Comparison of ENCODE assay signal across 11 mouse cellular contexts in the genomic region with DNA sequence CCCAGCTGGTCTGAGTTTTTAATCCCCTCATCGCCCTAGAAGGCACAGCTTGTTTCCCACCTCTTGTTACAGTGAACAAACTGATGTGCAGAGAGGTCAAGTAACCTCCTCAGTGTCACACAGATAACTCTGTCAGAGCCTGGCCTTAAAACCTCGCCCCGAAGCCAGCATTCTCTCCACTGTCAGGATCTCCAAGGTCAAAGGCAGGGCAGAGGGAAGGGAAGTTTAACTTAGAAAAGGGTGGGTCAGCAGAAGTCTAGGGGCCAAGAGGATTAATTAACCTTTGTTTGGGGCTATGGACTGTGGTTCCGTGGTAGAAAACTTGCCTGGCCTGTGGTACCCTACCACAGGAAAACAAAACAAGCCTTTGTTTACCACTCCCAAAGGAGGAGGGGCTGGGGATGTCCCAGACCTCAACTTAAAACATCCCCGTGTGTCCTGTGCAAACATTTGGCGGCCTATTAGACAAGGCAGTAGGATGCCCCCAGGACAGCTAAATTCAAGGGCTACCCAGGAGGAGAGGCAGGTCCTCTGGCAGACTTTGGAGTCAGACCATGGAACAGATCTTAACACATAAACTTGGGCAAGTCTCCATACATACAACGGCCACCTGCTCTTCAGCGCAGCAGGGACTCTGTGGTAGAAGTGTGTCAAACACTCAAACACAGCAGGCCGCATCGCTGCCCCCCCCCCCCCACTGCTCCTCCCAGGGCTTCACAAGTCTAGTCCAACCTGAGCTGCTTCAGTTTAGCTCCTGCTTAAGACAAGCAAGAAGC. TPM values are rescaled to one million over a fixed set of nuclear protein-coding genes. Genes with fewer than 3 reads are reported as not detected.
DNase-seq lines count a peak whose midpoint lies in the region; ATAC-seq and TF ChIP-seq lines count a peak whose summit lies in the region.
"Had no signal": no experiment of that assay in that cellular context is flagged by ENCODE, and none has a peak within 500 bp of the region (broad histone marks: within the 10 kb centered on the region; RNA-seq: fewer than 3 reads in every experiment).

No protein-coding gene starts in this region.

- no peak for TF ChIP-seq CTCF in liver, embryonic 14.5 days (IDR thresholded peaks at IDR 0.05; ENCODE audit: low read depth)

- TF ChIP-seq EP300 in liver, embryonic 14.5 days (IDR thresholded peaks at IDR 0.05; ENCODE audit: low read depth) = no peak

- H3K36me3 ChIP-seq in intestine, embryonic 16.5 days (ENCODE audit: control insufficient read depth, insufficient read depth, low read length) = 0 out of 2 replicates have a peak, but pooled peaks cover 2% of the 10 kb centered on the region
- H3K36me3 ChIP-seq in intestine, embryonic 15.5 days = peaks cover under 1% of the 10 kb centered on the region; the same call in 1 of the 2 replicates
- H3K36me3 ChIP-seq in ES-E14 (ENCODE audit: control insufficient read depth, insufficient read depth, low read length, poor library complexity, severe bottlenecking) = peaks cover 21% of the 10 kb centered on the region
- no peaks in the 10 kb centered on the region for H3K36me3 ChIP-seq in liver, embryonic 14.5 days (replicated peaks; ENCODE audit: control insufficient read depth, insufficient read depth, low read depth)
- H3K36me3 ChIP-seq: hindbrain, embryonic 13.5 days had no signal

- 44% methylated on average over 9 of the region's 10 CpGs for WGBS in intestine, embryonic 16.5 days
- 40% methylated on average over 10 of the region's 10 CpGs for WGBS in intestine, embryonic 15.5 days
- WGBS in liver, embryonic 14.5 days (ENCODE audit: insufficient replicate concordance) = 52% methylated on average over 10 of the region's 10 CpGs

- in situ Hi-C loops in ES-E14 (cut with MboI; ENCODE audit: low sequenced_read_pairs in 2 of 2, unreplicated experiment in 2 of 2) = no loop called here

- no peak for ATAC-seq in intestine, embryonic 16.5 days
- ATAC-seq in intestine, embryonic 15.5 days = no peak
- no peak for ATAC-seq in liver, embryonic 14.5 days (ENCODE audit: insufficient read depth)

- DNase-seq in ES-E14 (ENCODE audit: low read depth, low spot score) = no peak
- DNase-seq in liver, embryonic 14.5 days (ENCODE audit: low read depth in 3 of 3, low spot score in 3 of 3) = no peak
- DNase-seq in right cerebral cortex, postnatal 10 days (ENCODE audit: low spot score in 2 of 2) = no peak
- DNase-seq in urinary bladder, postnatal 36 days (ENCODE audit: low spot score in 2 of 2) = no peak
- no peak for DNase-seq in B cell, adult 2 months
- DNase-seq: right cerebral cortex, adult 18-20 months had no signal

- 0 out of 2 replicates have a peak overlapping the region, but pooled peaks have one; percentile 33 for H3K9ac ChIP-seq in intestine, embryonic 16.5 days (ENCODE audit: low read depth, low read length)
- H3K9ac ChIP-seq in intestine, embryonic 15.5 days = no peak overlapping the region
- H3K9ac ChIP-seq in ES-E14 (ENCODE audit: insufficient read depth, low read depth, low read length, poor library complexity, severe bottlenecking) = peak overlapping the region; percentile 80
- no peak overlapping the region for H3K9ac ChIP-seq in liver, embryonic 14.5 days (replicated peaks)
- H3K9ac ChIP-seq: hindbrain, embryonic 13.5 days had no signal

- H3K4me2 ChIP-seq in intestine, embryonic 16.5 days (ENCODE audit: low read depth, low read length) = no peak overlapping the region
- no peak overlapping the region for H3K4me2 ChIP-seq in intestine, embryonic 15.5 days (replicated peaks)
- H3K4me2 ChIP-seq in liver, embryonic 14.5 days (ENCODE audit: low read depth) = 0 out of 2 replicates have a peak overlapping the region, but pooled peaks have one; percentile 4
- H3K4me2 ChIP-seq: hindbrain, embryonic 13.5 days had no signal

- no peak overlapping the region for H3K4me3 ChIP-seq in intestine, embryonic 16.5 days (ENCODE audit: low read length)
- H3K4me3 ChIP-seq in intestine, embryonic 15.5 days (replicated peaks) = no peak overlapping the region
- H3K4me3 ChIP-seq in ES-E14 (ENCODE audit: insufficient read depth in 1 of 2, low read depth in 1 of 2, low read length in 2 of 2, poor library complexity in 1 of 2, severe bottlenecking in 1 of 2) = peak overlapping the region; percentile 73 to 79; a peak in 3 of 4 replicates
- no peak overlapping the region for H3K4me3 ChIP-seq in brown adipose tissue, adult 24 weeks (ENCODE audit: insufficient read depth, low read depth, low read length)
- H3K4me3 ChIP-seq in liver, embryonic 14.5 days (ENCODE audit: insufficient read depth in 1 of 2, low read depth in 2 of 2, low read length in 2 of 2) = no peak overlapping the region
- H3K4me3 ChIP-seq: erythroblast, embryonic 14.5 days; hindbrain, embryonic 13.5 days had no signal

- H3K9me3 ChIP-seq in intestine, embryonic 16.5 days (ENCODE audit: control insufficient read depth, low read length) = no peaks in the 10 kb centered on the region
- H3K9me3 ChIP-seq in intestine, embryonic 15.5 days = no peaks in the 10 kb centered on the region
- H3K9me3 ChIP-seq in ES-E14 (ENCODE audit: control insufficient read depth, insufficient read depth, low read depth, low read length) = no peaks in the 10 kb centered on the region
- no peaks in the 10 kb centered on the region for H3K9me3 ChIP-seq in liver, embryonic 14.5 days (ENCODE audit: control insufficient read depth, low read length)
- H3K9me3 ChIP-seq: hindbrain, embryonic 13.5 days had no signal

- H3K27ac ChIP-seq in intestine, embryonic 16.5 days (ENCODE audit: low read length) = no peak overlapping the region
- H3K27ac ChIP-seq in intestine, embryonic 15.5 days = no peak overlapping the region
- peak overlapping the region; percentile 98 for H3K27ac ChIP-seq in ES-E14 (ENCODE audit: insufficient read depth, low read depth, low read length, poor library complexity, severe bottlenecking)
- peak overlapping the region; percentile 35 for H3K27ac ChIP-seq in brown adipose tissue, adult 24 weeks (replicated peaks; ENCODE audit: low read depth, low read length)
- no peak overlapping the region for H3K27ac ChIP-seq in liver, embryonic 14.5 days
- H3K27ac ChIP-seq: hindbrain, embryonic 13.5 days had no signal

- peaks cover 26% of the 10 kb centered on the region for H3K4me1 ChIP-seq in intestine, embryonic 16.5 days (ENCODE audit: control insufficient read depth, insufficient read depth, low read length)
- H3K4me1 ChIP-seq in intestine, embryonic 15.5 days (replicated peaks) = peaks cover 25% of the 10 kb centered on the region
- H3K4me1 ChIP-seq in ES-E14 (ENCODE audit: control insufficient read depth in 2 of 2, insufficient read depth in 2 of 2, low read length in 2 of 2, poor library complexity in 1 of 2) = peaks cover 13 to 16% of the 10 kb centered on the region in 2 experiments
- H3K4me1 ChIP-seq in brown adipose tissue, adult 24 weeks (ENCODE audit: control insufficient read depth, insufficient read depth, insufficient read length, low read length) = peaks cover 7% of the 10 kb centered on the region
- H3K4me1 ChIP-seq in liver, embryonic 14.5 days (replicated peaks; ENCODE audit: control insufficient read depth in 2 of 2, insufficient read depth in 2 of 2, low read length in 1 of 2) = peaks cover 21 to 39% of the 10 kb centered on the region in 2 experiments

- no peaks in the 10 kb centered on the region for H3K27me3 ChIP-seq in intestine, embryonic 16.5 days (replicated peaks; ENCODE audit: control insufficient read depth, insufficient read depth, low read length)
- H3K27me3 ChIP-seq in intestine, embryonic 15.5 days (replicated peaks) = no peaks in the 10 kb centered on the region
- H3K27me3 ChIP-seq in liver, embryonic 14.5 days (ENCODE audit: control insufficient read depth, insufficient read depth, low read length) = no peaks in the 10 kb centered on the region
- H3K27me3 ChIP-seq: hindbrain, embryonic 13.5 days had no signal

RNA-seq across cellular contexts. Expression of gene Agtrap, which starts 2.5 kb away (rescaled TPM):
- 19.6 and 22.2 TPM in 2 replicates for polyA plus RNA-seq in intestine, embryonic 16.5 days (2015; fragmentation: Nextera tagmentation; extraction: Ambion mirVana)
- polyA plus RNA-seq in intestine, embryonic 15.5 days (2015; fragmentation: Nextera tagmentation; extraction: Ambion mirVana) = 15.1 and 16.7 TPM in 2 replicates
- total RNA-seq in ES-E14 (2012; rRNA removed) = 122 and 158 TPM in 2 replicates
- 8.1 and 8.2 TPM in 2 replicates for polyA plus RNA-seq in brown adipose tissue, adult 24 weeks (2012; ENCODE audit: insufficient read depth, insufficient read length, missing spikeins)
- 4.0 and 4.1 TPM in 2 replicates for polyA plus RNA-seq in liver, embryonic 14.5 days (2012; rRNA removed)
- 8.2 and 9.9 TPM in 2 replicates for polyA plus RNA-seq in liver, embryonic 14.5 days (2014; fragmentation: Nextera tagmentation; extraction: Ambion mirVana)

RNA-seq across cellular contexts. Expression of gene Mad2l2, which starts 44.9 kb away (rescaled TPM):
- polyA plus RNA-seq in intestine, embryonic 16.5 days (2015; fragmentation: Nextera tagmentation; extraction: Ambion mirVana) = 29.3 and 30.1 TPM in 2 replicates
- polyA plus RNA-seq in intestine, embryonic 15.5 days (2015; fragmentation: Nextera tagmentation; extraction: Ambion mirVana) = 32.9 and 33.9 TPM in 2 replicates
- 34.0 and 54.5 TPM in 2 replicates for total RNA-seq in ES-E14 (2012; rRNA removed)
- polyA plus RNA-seq in brown adipose tissue, adult 24 weeks (2012; ENCODE audit: insufficient read depth, insufficient read length, missing spikeins) = 21.6 and 26.2 TPM in 2 replicates
- polyA plus RNA-seq in liver, embryonic 14.5 days (2012; rRNA removed) = 7.5 and 9.4 TPM in 2 replicates
- 17.7 and 19.1 TPM in 2 replicates for polyA plus RNA-seq in liver, embryonic 14.5 days (2014; fragmentation: Nextera tagmentation; extraction: Ambion mirVana)

RNA-seq across cellular contexts. Expression of gene Draxin, which starts 45.2 kb away (rescaled TPM):
- 0.06 and 0.07 TPM in 2 replicates for polyA plus RNA-seq in intestine, embryonic 16.5 days (2015; fragmentation: Nextera tagmentation; extraction: Ambion mirVana)
- 0.15 and 0.24 TPM in 2 replicates for polyA plus RNA-seq in intestine, embryonic 15.5 days (2015; fragmentation: Nextera tagmentation; extraction: Ambion mirVana)
- total RNA-seq in ES-E14 (2012; rRNA removed) = 0.76 and 1.3 TPM in 2 replicates
- polyA plus RNA-seq in brown adipose tissue, adult 24 weeks (2012; ENCODE audit: insufficient read depth, insufficient read length, missing spikeins) = not detected in 2 replicates
- 0.16 and 0.22 TPM in 2 replicates for polyA plus RNA-seq in liver, embryonic 14.5 days (2012; rRNA removed)
- polyA plus RNA-seq in liver, embryonic 14.5 days (2014; fragmentation: Nextera tagmentation; extraction: Ambion mirVana) = 0.04 and 0.05 TPM in 2 replicates
- polyA plus RNA-seq: erythroblast, embryonic 14.5 days had no signal

RNA-seq across cellular contexts. Expression of gene Mthfr, which starts 46.4 kb away (rescaled TPM):
- 14.3 and 19.4 TPM in 2 replicates for polyA plus RNA-seq in intestine, embryonic 16.5 days (2015; fragmentation: Nextera tagmentation; extraction: Ambion mirVana)
- polyA plus RNA-seq in intestine, embryonic 15.5 days (2015; fragmentation: Nextera tagmentation; extraction: Ambion mirVana) = 18.4 TPM in 2 replicates
- total RNA-seq in ES-E14 (2012; rRNA removed) = 34.0 and 51.7 TPM in 2 replicates
- polyA plus RNA-seq in brown adipose tissue, adult 24 weeks (2012; ENCODE audit: insufficient read depth, insufficient read length, missing spikeins) = 5.7 and 6.9 TPM in 2 replicates
- polyA plus RNA-seq in liver, embryonic 14.5 days (2012; rRNA removed) = 9.1 and 9.2 TPM in 2 replicates
- 7.0 and 7.7 TPM in 2 replicates for polyA plus RNA-seq in liver, embryonic 14.5 days (2014; fragmentation: Nextera tagmentation; extraction: Ambion mirVana)

RNA-seq across cellular contexts. Expression of gene Clcn6, which starts 46.7 kb away (rescaled TPM):
- polyA plus RNA-seq in intestine, embryonic 16.5 days (2015; fragmentation: Nextera tagmentation; extraction: Ambion mirVana) = 4.5 TPM in 2 replicates
- polyA plus RNA-seq in intestine, embryonic 15.5 days (2015; fragmentation: Nextera tagmentation; extraction: Ambion mirVana) = 4.7 and 4.9 TPM in 2 replicates
- total RNA-seq in ES-E14 (2012; rRNA removed) = 32.5 and 49.1 TPM in 2 replicates
- polyA plus RNA-seq in brown adipose tissue, adult 24 weeks (2012; ENCODE audit: insufficient read depth, insufficient read length, missing spikeins) = 5.0 and 5.7 TPM in 2 replicates
- 2.4 and 2.7 TPM in 2 replicates for polyA plus RNA-seq in liver, embryonic 14.5 days (2012; rRNA removed)
- 0.66 and 1.0 TPM in 2 replicates for polyA plus RNA-seq in liver, embryonic 14.5 days (2014; fragmentation: Nextera tagmentation; extraction: Ambion mirVana)

Comparison
In these comparisons a context has a peak if more than half of its experiments do, and no peak if none do; other contexts are left out.
1. H3K9ac ChIP-seq: peak in intestine, embryonic 16.5 days (single experiment) and ES-E14 (single experiment); none in intestine, embryonic 15.5 days (single experiment) and liver, embryonic 14.5 days (single experiment).
2. H3K27ac ChIP-seq: peak in ES-E14 (single experiment) and brown adipose tissue, adult 24 weeks (single experiment); none in intestine, embryonic 16.5 days (single experiment), intestine, embryonic 15.5 days (single experiment) and liver, embryonic 14.5 days (single experiment).
3. H3K4me3 ChIP-seq: peak in ES-E14 (2 of 2); none in intestine, embryonic 16.5 days (single experiment), intestine, embryonic 15.5 days (single experiment), brown adipose tissue, adult 24 weeks (single experiment) and liver, embryonic 14.5 days (0 of 2).